Mouse (Mus musculus) thymus, adult 2 months (tissue): ENCODE results near the gene Gabrr1.

Experiments used
- CTCF ChIP-seq: fragments of 200-500 bp; IDR thresholded peaks from 2 replicates; pipeline ENCODE4 v1.5.1; 2012; ENCODE audit warnings: mild to moderate bottlenecking, control low read depth, low read length, moderate library complexity, borderline replicate concordance; ENCODE audit not compliant: control insufficient read depth, poor library complexity, insufficient read depth; ENCODE audit errors: extremely low read depth
- POLR2A ChIP-seq: fragments of 200-500 bp; IDR thresholded peaks from 2 replicates; pipeline ENCODE4 v1.6.1; 2012; ENCODE audit warnings: mild to moderate bottlenecking, low read length, control low read depth, moderate library complexity; ENCODE audit not compliant: control insufficient read depth, poor library complexity, insufficient read depth; ENCODE audit errors: extremely low read depth

DNA sequence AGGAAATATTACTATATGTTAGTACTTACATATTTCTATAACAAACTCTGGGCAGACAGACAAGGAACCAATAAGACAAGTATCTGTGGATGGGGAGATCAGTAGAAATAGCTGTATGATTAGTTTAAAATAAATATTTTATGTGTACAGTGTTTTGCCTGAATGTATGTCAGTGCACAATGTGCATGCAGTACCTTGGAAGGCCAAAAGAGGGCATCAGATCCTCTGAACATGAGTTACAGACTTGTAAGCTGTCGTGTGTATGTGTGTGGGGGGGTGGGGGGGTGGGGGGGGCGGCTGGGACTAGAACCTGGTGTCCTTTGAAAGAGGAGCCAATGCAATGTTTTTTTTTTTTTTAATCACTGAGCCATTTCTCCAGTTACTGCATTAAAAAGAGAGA, 15.5 kb downstream of the Gabrr1 start:
- no peak for TF ChIP-seq POLR2A
- TF ChIP-seq CTCF = no peak
